ENCODE assay signal across 14 mouse cellular contexts in the genomic region with DNA sequence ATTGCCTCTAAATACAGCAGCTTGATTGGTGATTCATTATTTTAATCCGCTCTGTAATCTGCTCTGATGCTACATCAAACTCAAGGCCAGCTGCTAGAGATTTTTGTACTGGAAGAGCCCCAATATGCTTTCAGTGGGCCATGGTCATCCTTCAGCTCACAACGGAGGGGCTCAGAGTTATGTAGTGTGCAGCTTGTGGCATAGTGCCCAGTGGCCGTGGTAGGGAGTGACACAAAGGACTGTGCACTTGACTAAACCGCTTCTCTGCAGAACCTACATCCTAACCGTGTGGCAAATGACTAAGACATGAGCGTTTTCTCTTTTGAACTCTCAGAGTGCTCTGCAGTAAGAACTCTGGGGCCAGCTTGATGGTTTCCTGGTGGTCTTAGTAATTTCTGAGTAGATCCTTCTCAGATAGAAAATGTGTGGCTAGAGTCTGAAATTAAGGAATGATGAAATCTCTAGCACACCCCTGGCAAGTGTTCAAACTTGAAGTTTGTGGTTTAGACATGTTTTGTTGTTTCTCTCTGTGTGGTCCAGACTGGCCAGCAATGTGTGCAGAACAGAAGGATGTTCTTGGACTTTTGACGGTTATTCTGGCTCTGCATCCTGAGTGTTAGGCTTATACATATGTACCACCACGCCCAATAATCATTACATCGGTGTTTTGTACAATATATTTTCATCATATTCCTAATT.
A peak's percentile ranks its signal among the peaks of the same experiment; 100 is the strongest.
DNase-seq lines count a peak whose midpoint lies in the region; ATAC-seq lines count a peak whose summit lies in the region.
"Had no signal": no experiment of that assay in that cellular context is flagged by ENCODE, and none has a peak within 500 bp of the region (broad histone marks: within the 10 kb centered on the region; RNA-seq: fewer than 3 reads in every experiment).

No protein-coding gene starts in this region.

- 84% methylated on average over 9 of the region's 9 CpGs for WGBS in forebrain, embryonic 14.5 days
- WGBS in forebrain, embryonic 10.5 days: 95% methylated on average over 9 of the region's 9 CpGs
- WGBS in lung, embryonic 15.5 days: 68% methylated on average over 9 of the region's 9 CpGs
- WGBS in embryonic facial prominence, embryonic 14.5 days: 75% methylated on average over 9 of the region's 9 CpGs

- no peak overlapping the region for H3K4me3 ChIP-seq in forebrain, embryonic 14.5 days (ENCODE audit: low read depth, low read length)
- no peak overlapping the region for H3K4me3 ChIP-seq in forebrain, embryonic 10.5 days
- no peak overlapping the region for H3K4me3 ChIP-seq in lung, embryonic 15.5 days
- no peak overlapping the region for H3K4me3 ChIP-seq in embryonic facial prominence, embryonic 14.5 days (ENCODE audit: low read depth, low read length)
- H3K4me3 ChIP-seq: gastrocnemius, adult 2 months; liver, embryonic 15.5 days had no signal

- no peaks in the 10 kb centered on the region for H3K27me3 ChIP-seq in forebrain, embryonic 14.5 days (replicated peaks; ENCODE audit: control insufficient read depth, insufficient read depth, low read length)
- H3K27me3 ChIP-seq in forebrain, embryonic 10.5 days (ENCODE audit: poor library complexity, severe bottlenecking): no peaks in the 10 kb centered on the region
- H3K27me3 ChIP-seq in lung, embryonic 15.5 days: no peaks in the 10 kb centered on the region
- H3K27me3 ChIP-seq in embryonic facial prominence, embryonic 14.5 days (replicated peaks; ENCODE audit: control insufficient read depth, insufficient read depth, low read length): no peaks in the 10 kb centered on the region
- H3K27me3 ChIP-seq: liver, embryonic 15.5 days had no signal

- H3K27ac ChIP-seq in forebrain, embryonic 14.5 days (ENCODE audit: low read depth, low read length): no peak overlapping the region
- no peak overlapping the region for H3K27ac ChIP-seq in forebrain, embryonic 10.5 days
- H3K27ac ChIP-seq in lung, embryonic 15.5 days: no peak overlapping the region
- H3K27ac ChIP-seq in embryonic facial prominence, embryonic 14.5 days (replicated peaks; ENCODE audit: low read depth, low read length): no peak overlapping the region
- H3K27ac ChIP-seq: gastrocnemius, adult 2 months; liver, embryonic 15.5 days had no signal

- no peak for ATAC-seq in forebrain, embryonic 14.5 days
- peak; percentile 67; the same call in 1 of the 2 replicates for ATAC-seq in lung, embryonic 15.5 days (ENCODE audit: borderline replicate concordance, extremely low read depth, low FRiP score, low TSS enrichment)
- ATAC-seq in embryonic facial prominence, embryonic 14.5 days (ENCODE audit: low read depth): no peak

- peak; percentile 7 for DNase-seq in forebrain, embryonic 14.5 days (ENCODE audit: low spot score)
- DNase-seq in forebrain, embryonic 10.5 days (ENCODE audit: extremely low spot score, low spot score): no peak
- DNase-seq in lung, postnatal 36 days: no peak
- DNase-seq in Muller cell, postnatal 12 days (ENCODE audit: inconsistent ontology term): peak; percentile 68
- DNase-seq in embryonic facial prominence, embryonic 14.5 days (ENCODE audit: low spot score): peak; percentile 35
- no peak for DNase-seq in c-Kit-positive CD71-positive TER-119-positive erythroid progenitor cells, embryonic 14.5 days (ENCODE audit: low spot score)
- DNase-seq: cerebellum, adult 18-20 months; embryo, embryonic 11 days; gastrocnemius, adult 2 months; heart, postnatal 14 days; layer of hippocampus, postnatal 36 days; thymus, postnatal 25 days had no signal

- no peak overlapping the region for H3K4me2 ChIP-seq in forebrain, embryonic 14.5 days (ENCODE audit: low read length)
- H3K4me2 ChIP-seq in lung, embryonic 15.5 days: no peak overlapping the region
- no peak overlapping the region for H3K4me2 ChIP-seq in embryonic facial prominence, embryonic 14.5 days (ENCODE audit: low read depth, low read length)
- H3K4me2 ChIP-seq: liver, embryonic 15.5 days had no signal

- peaks cover 3% of the 10 kb centered on the region; the same call in 1 of the 2 replicates for H3K4me1 ChIP-seq in forebrain, embryonic 14.5 days (ENCODE audit: control insufficient read depth, insufficient read depth, low read length)
- H3K4me1 ChIP-seq in forebrain, embryonic 10.5 days: no peaks in the 10 kb centered on the region
- no peaks in the 10 kb centered on the region for H3K4me1 ChIP-seq in lung, embryonic 15.5 days
- no peaks in the 10 kb centered on the region for H3K4me1 ChIP-seq in embryonic facial prominence, embryonic 14.5 days (ENCODE audit: control insufficient read depth, insufficient read depth, low read length)
- H3K4me1 ChIP-seq: liver, embryonic 15.5 days had no signal

- no peaks in the 10 kb centered on the region for H3K9me3 ChIP-seq in forebrain, embryonic 14.5 days (replicated peaks; ENCODE audit: control insufficient read depth, low read length)
- H3K9me3 ChIP-seq in forebrain, embryonic 10.5 days: no peaks in the 10 kb centered on the region
- H3K9me3 ChIP-seq in lung, embryonic 15.5 days: no peaks in the 10 kb centered on the region
- no peaks in the 10 kb centered on the region for H3K9me3 ChIP-seq in embryonic facial prominence, embryonic 14.5 days (ENCODE audit: control insufficient read depth, low read length)
- H3K9me3 ChIP-seq: liver, embryonic 15.5 days had no signal

- H3K36me3 ChIP-seq in forebrain, embryonic 14.5 days (ENCODE audit: control insufficient read depth, insufficient read depth, low read length): no peaks in the 10 kb centered on the region
- H3K36me3 ChIP-seq in forebrain, embryonic 10.5 days (replicated peaks): no peaks in the 10 kb centered on the region
- H3K36me3 ChIP-seq in lung, embryonic 15.5 days: no peaks in the 10 kb centered on the region
- H3K36me3 ChIP-seq in embryonic facial prominence, embryonic 14.5 days (ENCODE audit: control insufficient read depth, insufficient read depth, low read length): peaks cover 3% of the 10 kb centered on the region; the same call in 1 of the 2 replicates

- no peak overlapping the region for H3K9ac ChIP-seq in forebrain, embryonic 14.5 days (ENCODE audit: low read length)
- H3K9ac ChIP-seq in lung, embryonic 15.5 days: no peak overlapping the region
- H3K9ac ChIP-seq in embryonic facial prominence, embryonic 14.5 days (ENCODE audit: low read depth, low read length): no peak overlapping the region
- H3K9ac ChIP-seq: liver, embryonic 15.5 days had no signal

Comparison
In these comparisons a context has a peak if more than half of its experiments do, and no peak if none do; other contexts are left out.
1. DNase-seq: peak in forebrain, embryonic 14.5 days (single experiment), Muller cell, postnatal 12 days (single experiment) and embryonic facial prominence, embryonic 14.5 days (single experiment); none in forebrain, embryonic 10.5 days (single experiment), lung, postnatal 36 days (single experiment) and c-Kit-positive CD71-positive TER-119-positive erythroid progenitor cells, embryonic 14.5 days (single experiment).